Mouse (Mus musculus): ENCODE measurements around the gene Sox5. TPM values are rescaled to one million over a fixed set of nuclear protein-coding genes. Genes with fewer than 3 reads are reported as not detected.

Sox5 gene
- polyA plus RNA-seq, 1 experiment from 2014 or later: 246 TPM

DNA sequence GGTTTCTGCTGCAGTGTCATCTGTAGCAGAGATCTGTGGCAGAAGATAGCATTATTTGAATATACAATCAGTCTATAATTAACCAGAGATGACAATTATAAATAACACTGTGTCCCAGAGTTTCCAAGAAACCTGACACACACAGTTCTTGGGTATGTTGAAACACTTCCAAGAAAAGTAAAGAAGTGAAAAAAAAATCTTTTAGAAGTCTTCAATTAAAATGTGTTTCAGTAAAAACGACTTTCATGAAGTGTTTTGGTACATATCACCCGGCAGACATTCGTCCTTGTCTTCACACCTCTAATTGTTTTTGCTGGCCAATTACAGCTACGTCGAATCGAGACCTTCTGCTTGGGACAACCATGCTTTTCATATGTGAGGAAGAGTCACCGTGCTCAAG, 924.4 kb downstream of the Sox5 start:
- no peak overlapping the region for H3K27ac ChIP-seq (ENCODE audit: low read length)
- 66% methylated on average over 7 of the region's 7 CpGs for WGBS
- H3K9me3 ChIP-seq (ENCODE audit: control insufficient read depth, low read length): no peaks in the 10 kb centered on the region
- no peaks in the 10 kb centered on the region for H3K27me3 ChIP-seq (replicated peaks; ENCODE audit: control insufficient read depth, insufficient read depth, low read length)
- H3K4me1 ChIP-seq (replicated peaks; ENCODE audit: control insufficient read depth, insufficient read depth, low read length): 0 out of 2 replicates have a peak, but pooled peaks cover 4% of the 10 kb centered on the region
- no peaks in the 10 kb centered on the region for H3K36me3 ChIP-seq (ENCODE audit: control insufficient read depth, insufficient read depth)
- H3K9ac ChIP-seq (replicated peaks; ENCODE audit: low read depth, low read length): no peak overlapping the region
- H3K4me3 ChIP-seq (replicated peaks; ENCODE audit: low read length): no peak overlapping the region
- no peak overlapping the region for H3K4me2 ChIP-seq (ENCODE audit: low read length)
- ATAC-seq: no peak

- H3K4me3 ChIP-seq (replicated peaks; ENCODE audit: low read length): no peak overlapping the region
- H3K9ac ChIP-seq (replicated peaks; ENCODE audit: low read depth, low read length): no peak overlapping the region
- no peaks in the 10 kb centered on the region for H3K27me3 ChIP-seq (replicated peaks; ENCODE audit: control insufficient read depth, insufficient read depth, low read length)
- ATAC-seq: no peak
- 55% methylated on average over 12 of the region's 12 CpGs for WGBS
- no peaks in the 10 kb centered on the region for H3K9me3 ChIP-seq (ENCODE audit: control insufficient read depth, low read length)
- H3K36me3 ChIP-seq (ENCODE audit: control insufficient read depth, insufficient read depth): no peaks in the 10 kb centered on the region
- 0 out of 2 replicates have a peak, but pooled peaks cover 4% of the 10 kb centered on the region for H3K4me1 ChIP-seq (replicated peaks; ENCODE audit: control insufficient read depth, insufficient read depth, low read length)
- H3K4me2 ChIP-seq (ENCODE audit: low read length): no peak overlapping the region
- no peak overlapping the region for H3K27ac ChIP-seq (ENCODE audit: low read length)
Observed at GRCm38 (mm10) chr6:143855421-143855820, 926.4 kb downstream of the Sox5 start.

DNA sequence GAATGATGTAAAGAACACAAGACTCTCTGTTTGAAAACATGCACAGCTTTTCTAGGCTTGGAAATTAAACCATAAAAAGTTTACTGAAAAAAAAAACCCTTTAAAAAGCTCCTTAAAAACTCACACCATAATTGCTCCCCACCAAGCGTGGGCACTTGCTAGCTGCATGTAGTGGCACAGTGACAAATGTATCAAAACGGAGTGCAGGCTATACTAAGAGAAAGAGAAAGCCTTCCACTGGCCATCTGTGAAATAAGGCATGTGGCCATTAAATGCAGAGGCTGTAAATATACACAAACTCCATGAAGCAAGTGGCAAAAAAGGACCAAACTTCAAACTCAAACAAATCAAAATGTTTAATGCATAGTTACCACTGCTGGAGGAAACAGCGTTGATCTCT, 927.7 kb downstream of the Sox5 start:
- Histone ChIP-seq H3K9ac (replicated peaks; ENCODE audit: low read depth, low read length) (no peak overlapping the region), H3K4me3 (replicated peaks; ENCODE audit: low read length) (no peak overlapping the region), H3K36me3 (ENCODE audit: control insufficient read depth, insufficient read depth) (no peaks in the 10 kb centered on the region), H3K4me2 (ENCODE audit: low read length) (no peak overlapping the region), H3K4me1 (replicated peaks; ENCODE audit: control insufficient read depth, insufficient read depth, low read length) (0 out of 2 replicates have a peak, but pooled peaks cover 4% of the 10 kb centered on the region), H3K9me3 (ENCODE audit: control insufficient read depth, low read length) (no peaks in the 10 kb centered on the region), H3K27ac (ENCODE audit: low read length) (no peak overlapping the region), H3K27me3 (replicated peaks; ENCODE audit: control insufficient read depth, insufficient read depth, low read length) (no peaks in the 10 kb centered on the region)
- 67% methylated on average over 3 of the region's 3 CpGs for WGBS
- ATAC-seq: no peak

DNA sequence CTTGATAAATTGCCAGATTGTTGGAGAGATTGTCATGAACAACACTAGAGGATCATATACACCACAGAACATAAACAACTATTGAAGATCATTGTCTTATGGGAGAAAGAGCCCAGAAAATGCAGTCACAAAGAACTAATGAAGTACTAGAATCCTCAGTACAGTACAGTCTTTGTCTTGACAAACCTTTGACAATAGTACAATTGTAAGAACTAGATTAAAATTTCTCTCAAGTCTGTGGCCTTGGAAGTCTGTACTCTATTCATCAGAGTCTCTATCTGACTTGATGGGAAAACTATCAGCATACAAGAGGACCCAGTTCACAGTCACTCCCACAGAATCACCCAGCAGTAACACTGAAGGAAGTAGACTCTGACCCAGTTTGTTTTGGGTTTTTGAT, 936.0 kb downstream of the Sox5 start:
- Histone ChIP-seq H3K27ac (ENCODE audit: low read length) (no peak overlapping the region), H3K4me1 (replicated peaks; ENCODE audit: control insufficient read depth, insufficient read depth, low read length) (no peaks in the 10 kb centered on the region), H3K4me3 (replicated peaks; ENCODE audit: low read length) (no peak overlapping the region), H3K9ac (replicated peaks; ENCODE audit: low read depth, low read length) (no peak overlapping the region), H3K4me2 (ENCODE audit: low read length) (no peak overlapping the region), H3K36me3 (ENCODE audit: control insufficient read depth, insufficient read depth) (0 out of 2 replicates have a peak, but pooled peaks cover 2% of the 10 kb centered on the region), H3K27me3 (replicated peaks; ENCODE audit: control insufficient read depth, insufficient read depth, low read length) (no peaks in the 10 kb centered on the region), H3K9me3 (ENCODE audit: control insufficient read depth, low read length) (no peaks in the 10 kb centered on the region)
- no peak for ATAC-seq

DNA sequence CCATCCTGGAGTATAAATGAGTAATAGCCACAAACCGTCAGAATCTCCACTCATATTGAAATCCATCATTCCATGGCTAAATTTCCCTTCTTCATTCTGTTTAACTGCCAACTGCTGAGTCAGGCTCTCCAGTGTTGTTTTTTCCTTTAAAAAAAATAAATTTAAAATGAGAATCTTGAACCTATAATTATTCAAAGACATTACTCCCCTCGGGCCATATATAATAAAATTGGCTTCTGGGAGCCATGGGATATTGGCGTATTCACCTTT, 937.1 kb downstream of the Sox5 start:
- ATAC-seq: no peak
- no peak overlapping the region for H3K27ac ChIP-seq (ENCODE audit: low read length)

DNA sequence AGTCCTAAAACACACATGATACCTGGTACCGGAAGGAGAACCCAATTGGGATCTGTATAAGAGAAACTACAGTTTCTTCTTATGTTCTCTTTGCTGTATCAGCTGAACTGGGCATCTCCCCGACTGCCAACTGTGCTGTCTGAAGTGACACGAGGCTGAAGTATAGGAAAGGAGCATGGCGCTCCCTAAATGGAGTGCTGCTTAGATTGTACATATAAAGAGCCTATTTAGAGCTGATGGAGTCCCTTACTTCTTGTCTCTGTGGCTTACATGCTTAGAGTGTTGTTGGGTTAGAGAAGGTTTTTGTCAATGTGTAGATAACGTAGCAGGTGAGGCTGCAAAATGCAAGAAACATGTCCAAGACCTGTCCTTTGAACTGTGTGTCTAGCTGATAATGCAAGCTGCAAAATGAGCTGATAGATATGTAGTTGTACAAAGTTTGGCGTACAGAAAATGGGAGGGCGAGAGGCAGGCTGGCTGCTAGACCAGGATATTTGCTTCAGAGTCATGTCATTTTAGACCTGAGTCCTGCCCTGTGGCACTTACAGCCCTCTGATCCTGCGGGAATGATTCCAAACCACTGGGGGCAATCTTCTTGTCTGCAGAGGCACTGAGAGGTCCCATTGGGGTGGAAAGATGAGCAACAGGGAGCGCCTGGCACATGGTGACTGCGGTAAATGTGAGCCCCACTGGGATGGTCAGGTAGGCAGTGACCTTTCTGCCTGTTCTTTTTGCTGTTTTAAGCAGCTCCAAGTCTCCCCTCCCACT, 937.7 kb downstream of the Sox5 start:
- H3K36me3 ChIP-seq (ENCODE audit: control insufficient read depth, insufficient read depth): 0 out of 2 replicates have a peak, but pooled peaks cover 7% of the 10 kb centered on the region
- 92% methylated on average over 10 of the region's 10 CpGs for WGBS
- no peak overlapping the region for H3K9ac ChIP-seq (replicated peaks; ENCODE audit: low read depth, low read length)
- H3K4me2 ChIP-seq (ENCODE audit: low read length): no peak overlapping the region
- H3K4me3 ChIP-seq (replicated peaks; ENCODE audit: low read length): no peak overlapping the region
- ATAC-seq: no peak
- H3K27me3 ChIP-seq (replicated peaks; ENCODE audit: control insufficient read depth, insufficient read depth, low read length): no peaks in the 10 kb centered on the region
- no peaks in the 10 kb centered on the region; the same call in 1 of the 2 replicates for H3K4me1 ChIP-seq (replicated peaks; ENCODE audit: control insufficient read depth, insufficient read depth, low read length)
- H3K27ac ChIP-seq (ENCODE audit: low read length): no peak overlapping the region
- H3K9me3 ChIP-seq (ENCODE audit: control insufficient read depth, low read length): no peaks in the 10 kb centered on the region

More for the DNA sequence above, 937.1 kb downstream of the Sox5 start:
- Histone ChIP-seq H3K4me1 (replicated peaks; ENCODE audit: control insufficient read depth, insufficient read depth, low read length) (no peaks in the 10 kb centered on the region), H3K4me3 (replicated peaks; ENCODE audit: low read length) (no peak overlapping the region), H3K9me3 (ENCODE audit: control insufficient read depth, low read length) (no peaks in the 10 kb centered on the region), H3K27me3 (replicated peaks; ENCODE audit: control insufficient read depth, insufficient read depth, low read length) (no peaks in the 10 kb centered on the region), H3K4me2 (ENCODE audit: low read length) (no peak overlapping the region), H3K9ac (replicated peaks; ENCODE audit: low read depth, low read length) (no peak overlapping the region), H3K36me3 (ENCODE audit: control insufficient read depth, insufficient read depth) (0 out of 2 replicates have a peak, but pooled peaks cover 7% of the 10 kb centered on the region)
- 73% methylated on average over 3 of the region's 3 CpGs for WGBS

DNA sequence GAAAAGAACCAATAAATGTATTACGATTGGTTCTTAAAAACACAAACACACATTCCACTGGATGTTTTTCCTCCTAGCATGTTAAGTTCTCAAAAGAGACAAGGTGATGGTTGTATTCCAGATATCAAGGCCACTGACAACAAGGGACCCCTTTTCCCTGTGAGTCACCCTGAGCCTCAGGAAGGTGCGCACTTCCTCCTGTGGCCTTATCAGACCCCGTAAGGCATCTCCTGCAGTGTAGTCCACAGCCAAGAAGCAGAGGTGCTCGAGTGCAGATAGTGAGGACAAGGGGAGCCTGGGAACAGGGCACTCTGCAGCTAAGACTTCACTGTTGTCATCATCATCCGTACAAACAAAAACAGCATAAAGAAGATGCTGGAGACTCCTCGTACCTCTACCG, 939.8 kb downstream of the Sox5 start:
- no peak overlapping the region for H3K9ac ChIP-seq (replicated peaks; ENCODE audit: low read depth, low read length)
- WGBS: 92% methylated on average over 7 of the region's 7 CpGs
- no peak overlapping the region for H3K4me2 ChIP-seq (ENCODE audit: low read length)
- no peak for ATAC-seq
- no peak overlapping the region for H3K4me3 ChIP-seq (replicated peaks; ENCODE audit: low read length)
- no peaks in the 10 kb centered on the region for H3K9me3 ChIP-seq (ENCODE audit: control insufficient read depth, low read length)
- no peak overlapping the region for H3K27ac ChIP-seq (ENCODE audit: low read length)
- H3K27me3 ChIP-seq (replicated peaks; ENCODE audit: control insufficient read depth, insufficient read depth, low read length): no peaks in the 10 kb centered on the region
- H3K36me3 ChIP-seq (ENCODE audit: control insufficient read depth, insufficient read depth): 0 out of 2 replicates have a peak, but pooled peaks cover 7% of the 10 kb centered on the region
- no peaks in the 10 kb centered on the region; the same call in 1 of the 2 replicates for H3K4me1 ChIP-seq (replicated peaks; ENCODE audit: control insufficient read depth, insufficient read depth, low read length)

DNA sequence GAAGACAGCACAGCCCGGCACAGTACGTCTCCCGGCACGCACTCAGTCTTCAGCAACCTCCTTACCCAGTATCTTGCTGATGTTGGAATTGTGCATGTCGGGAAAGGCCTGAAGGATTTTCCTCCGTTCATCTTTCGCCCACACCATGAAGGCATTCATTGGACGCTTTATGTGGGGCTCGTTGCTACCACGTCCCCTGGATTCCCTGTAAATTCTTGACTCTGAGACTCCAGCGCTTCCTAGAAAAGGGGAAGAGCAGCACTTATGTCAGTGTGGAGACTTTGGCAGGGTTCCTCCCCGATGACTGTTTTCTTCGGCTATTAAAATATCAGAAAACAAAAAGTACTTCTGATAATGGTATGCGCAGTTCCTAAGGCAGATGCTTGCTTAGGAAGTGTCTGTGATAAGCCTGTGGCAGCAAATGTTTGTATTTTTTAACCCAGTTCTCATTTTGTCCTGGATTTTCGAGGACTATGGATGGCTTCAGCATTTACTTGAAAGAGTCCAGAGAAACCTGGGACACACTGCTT, 940.6 kb downstream of the Sox5 start:
- no peaks in the 10 kb centered on the region; the same call in 1 of the 2 replicates for H3K4me1 ChIP-seq (replicated peaks; ENCODE audit: control insufficient read depth, insufficient read depth, low read length)
- WGBS: 86% methylated on average over 15 of the region's 15 CpGs
- H3K27me3 ChIP-seq (replicated peaks; ENCODE audit: control insufficient read depth, insufficient read depth, low read length): no peaks in the 10 kb centered on the region
- 0 out of 2 replicates have a peak, but pooled peaks cover 7% of the 10 kb centered on the region for H3K36me3 ChIP-seq (ENCODE audit: control insufficient read depth, insufficient read depth)
- no peaks in the 10 kb centered on the region for H3K9me3 ChIP-seq (ENCODE audit: control insufficient read depth, low read length)
- no peak for ATAC-seq
- no peak overlapping the region for H3K27ac ChIP-seq (ENCODE audit: low read length)
- H3K4me2 ChIP-seq (ENCODE audit: low read length): no peak overlapping the region
- no peak overlapping the region for H3K4me3 ChIP-seq (replicated peaks; ENCODE audit: low read length)
- no peak overlapping the region for H3K9ac ChIP-seq (replicated peaks; ENCODE audit: low read depth, low read length)

- no peaks in the 10 kb centered on the region for H3K27me3 ChIP-seq (replicated peaks; ENCODE audit: control insufficient read depth, insufficient read depth, low read length)
- 0 out of 2 replicates have a peak, but pooled peaks have one; percentile 36 for ATAC-seq
- no peaks in the 10 kb centered on the region; the same call in 1 of the 2 replicates for H3K4me1 ChIP-seq (replicated peaks; ENCODE audit: control insufficient read depth, insufficient read depth, low read length)
- peak overlapping the region; percentile 20 for H3K27ac ChIP-seq (ENCODE audit: low read length)
- no peak overlapping the region for H3K4me3 ChIP-seq (replicated peaks; ENCODE audit: low read length)
- H3K4me2 ChIP-seq (ENCODE audit: low read length): no peak overlapping the region
- WGBS: 63% methylated on average over 9 of the region's 9 CpGs
- H3K9ac ChIP-seq (replicated peaks; ENCODE audit: low read depth, low read length): no peak overlapping the region
- peaks cover 16% of the 10 kb centered on the region for H3K36me3 ChIP-seq (ENCODE audit: control insufficient read depth, insufficient read depth)
- H3K9me3 ChIP-seq (ENCODE audit: control insufficient read depth, low read length): no peaks in the 10 kb centered on the region
Observed at GRCm38 (mm10) chr6:143838384-143839076, 943.2 kb downstream of the Sox5 start.
